Mouse (Mus musculus): ENCODE data around the gene Spint5. TPM values are rescaled to one million over a fixed set of nuclear protein-coding genes. Genes with fewer than 3 reads are reported as not detected.
A peak's percentile ranks its signal among the peaks of the same experiment; 100 is the strongest.
"Not testable (repeated sequence)": the region's sequence is repeated elsewhere in the genome, so short reads cannot be mapped to it uniquely, and the experiment has no call there.

Gene Spint5
- total RNA-seq (2017), result not detected in 2 replicates

DNA sequence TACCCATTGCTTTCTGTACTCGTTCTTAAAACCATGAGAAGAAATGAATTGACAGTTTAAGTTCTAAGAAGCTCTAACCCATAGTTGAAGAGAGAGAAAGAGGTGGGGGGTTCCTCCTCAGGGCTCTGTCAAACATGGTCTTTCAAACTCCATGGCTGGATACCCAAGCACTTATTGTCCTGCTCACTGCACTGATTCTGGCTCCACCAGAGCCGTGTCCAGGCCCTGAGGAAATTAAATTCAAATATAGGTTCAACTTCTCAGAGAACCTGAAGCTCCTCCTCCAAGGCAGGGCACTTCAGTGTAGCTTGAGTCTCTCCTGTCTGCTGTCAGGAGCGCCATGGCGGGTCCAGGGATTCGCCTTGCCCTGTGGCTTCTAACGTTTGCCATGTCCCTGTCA, at the start of gene Spint5:
Gene Spint5, plus strand, starts transcription at position 301 of the 400 bp plus-strand sequence.
- ATAC-seq (replicated peaks in 1 of 2; ENCODE audit: insufficient read depth in 1 of 2, low FRiP score in 2 of 2, low TSS enrichment in 1 of 2, low read depth in 1 of 2, poor library complexity in 2 of 2, severe bottlenecking in 2 of 2), result no peak

DNA sequence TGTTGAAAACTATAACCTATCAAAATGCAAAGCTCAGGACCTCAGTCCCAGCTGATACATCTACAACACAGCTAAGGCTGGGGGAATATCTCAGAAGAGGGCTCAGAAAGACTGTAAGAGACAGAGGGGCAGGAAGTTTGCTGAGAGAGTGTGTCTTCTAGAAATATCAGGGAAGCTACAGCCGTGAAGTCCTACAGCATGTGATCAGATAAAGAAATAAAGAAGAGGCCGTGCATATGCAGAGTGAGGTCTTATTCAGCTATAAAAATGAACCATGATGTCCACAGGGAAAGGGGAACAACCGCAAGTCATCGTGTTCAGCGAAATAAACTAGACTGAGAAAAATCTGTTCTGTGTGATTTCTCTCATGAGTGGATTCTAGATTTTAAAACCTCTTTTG, 44.8 kb upstream of the Spint5 start:
- ATAC-seq (replicated peaks in 1 of 2; ENCODE audit: insufficient read depth in 1 of 2, low FRiP score in 2 of 2, low TSS enrichment in 1 of 2, low read depth in 1 of 2, poor library complexity in 2 of 2, severe bottlenecking in 2 of 2), result no peak

DNA sequence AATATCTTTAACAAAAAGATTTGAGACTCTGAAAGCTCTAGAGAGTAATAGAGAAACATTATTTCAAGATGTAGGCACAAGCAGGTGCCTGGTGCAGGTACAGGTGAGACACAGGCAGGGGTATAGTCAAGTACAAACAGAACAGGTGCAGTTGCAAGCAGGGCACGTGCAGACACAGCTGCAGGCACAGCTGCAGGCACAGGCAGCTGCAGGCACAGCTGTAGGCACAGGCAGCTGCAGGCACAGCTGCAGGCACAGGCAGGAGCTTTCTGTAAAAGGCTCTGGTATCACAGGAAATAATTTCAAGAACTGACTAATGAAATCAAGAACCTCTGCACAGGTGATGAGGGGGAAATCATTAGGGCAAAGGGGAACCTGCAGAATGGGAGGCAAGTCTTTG, 44.2 kb upstream of the Spint5 start:
- no peak for ATAC-seq (replicated peaks in 1 of 2; ENCODE audit: insufficient read depth in 1 of 2, low FRiP score in 2 of 2, low TSS enrichment in 1 of 2, low read depth in 1 of 2, poor library complexity in 2 of 2, severe bottlenecking in 2 of 2)

DNA sequence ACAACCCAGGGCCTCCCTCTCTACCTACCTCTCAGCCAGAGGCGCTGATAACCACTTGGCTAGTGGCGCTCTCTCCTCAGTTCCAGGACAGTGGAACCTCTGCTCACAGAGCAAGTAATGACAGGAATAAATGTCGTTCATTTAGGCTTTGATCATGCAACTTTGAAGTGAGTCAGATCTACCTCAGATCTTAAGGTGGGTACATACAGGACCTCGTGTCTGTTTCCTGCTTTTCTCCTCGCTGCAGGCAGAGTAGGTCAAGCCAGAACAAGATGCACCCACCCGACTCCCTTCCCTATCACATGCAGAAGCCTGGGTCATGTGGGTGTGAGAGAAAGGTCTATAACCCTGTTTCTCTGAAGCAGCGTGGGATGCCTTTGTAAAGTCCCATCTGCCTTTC, 41.1 kb upstream of the Spint5 start, which contains the start of gene Wfdc11:
Gene Wfdc11, minus strand, starts transcription at position 101 of the 400 bp plus-strand sequence.
- ATAC-seq (replicated peaks in 1 of 2; ENCODE audit: insufficient read depth in 1 of 2, low FRiP score in 2 of 2, low TSS enrichment in 1 of 2, low read depth in 1 of 2, poor library complexity in 2 of 2, severe bottlenecking in 2 of 2), result no peak

DNA sequence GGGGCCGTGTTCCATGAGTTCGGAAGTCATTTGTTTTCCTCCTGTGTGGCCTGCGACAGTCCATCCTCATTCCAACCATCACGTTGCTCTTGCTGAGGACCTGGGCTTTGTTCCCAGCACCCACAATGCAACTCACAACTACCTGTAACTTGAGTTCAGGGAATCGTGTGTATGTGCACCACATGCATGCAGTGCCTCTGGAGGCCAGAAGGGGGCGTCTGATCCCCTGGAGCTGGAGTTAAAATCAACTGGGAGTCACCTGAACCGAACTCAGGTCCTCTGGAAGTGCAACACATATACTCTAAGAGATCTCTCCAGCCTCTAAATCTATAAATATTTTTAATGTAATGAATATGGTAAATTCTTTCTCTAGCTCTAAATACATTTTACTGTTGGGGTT, 39.0 kb upstream of the Spint5 start:
- ATAC-seq (replicated peaks in 1 of 2; ENCODE audit: insufficient read depth in 1 of 2, low FRiP score in 2 of 2, low TSS enrichment in 1 of 2, low read depth in 1 of 2, poor library complexity in 2 of 2, severe bottlenecking in 2 of 2), result no peak

DNA sequence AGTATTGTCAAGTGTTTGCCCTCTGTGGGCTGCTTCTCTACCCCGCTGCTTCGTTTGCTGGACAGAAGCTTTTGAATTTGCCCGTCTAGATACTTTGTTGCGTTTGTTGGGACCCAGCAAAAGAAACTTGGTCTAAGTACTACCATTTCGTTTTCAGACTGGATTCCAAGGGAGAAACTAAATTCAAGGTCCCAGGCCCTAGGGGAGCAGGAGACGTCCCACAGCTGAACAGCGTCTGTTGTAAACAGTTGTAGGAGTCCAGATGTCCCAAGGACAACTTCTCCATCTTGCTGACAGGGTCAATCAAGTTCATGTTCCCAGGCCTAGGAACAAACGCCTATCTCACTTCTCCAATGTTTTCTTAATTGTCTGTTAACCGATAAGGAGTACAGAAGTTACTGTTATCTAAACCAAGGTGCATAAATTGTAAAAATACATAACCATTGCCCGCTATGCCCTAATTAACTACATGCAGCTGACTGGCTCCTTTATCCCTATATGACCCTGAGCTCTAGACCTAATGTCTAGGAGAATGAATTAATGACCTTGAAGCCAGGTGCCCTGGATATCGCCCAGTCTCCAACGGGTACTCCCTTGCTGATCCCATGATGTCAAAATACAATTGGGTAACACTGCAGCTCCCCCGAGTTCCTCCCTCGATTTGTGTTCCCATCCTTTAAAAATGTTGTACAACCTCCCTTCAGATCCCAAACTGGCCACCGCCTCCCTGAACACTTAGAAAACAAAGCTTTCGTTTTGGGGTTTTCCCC, 38.0 kb upstream of the Spint5 start:
- no peak for ATAC-seq (replicated peaks in 1 of 2; ENCODE audit: insufficient read depth in 1 of 2, low FRiP score in 2 of 2, low TSS enrichment in 1 of 2, low read depth in 1 of 2, poor library complexity in 2 of 2, severe bottlenecking in 2 of 2)

DNA sequence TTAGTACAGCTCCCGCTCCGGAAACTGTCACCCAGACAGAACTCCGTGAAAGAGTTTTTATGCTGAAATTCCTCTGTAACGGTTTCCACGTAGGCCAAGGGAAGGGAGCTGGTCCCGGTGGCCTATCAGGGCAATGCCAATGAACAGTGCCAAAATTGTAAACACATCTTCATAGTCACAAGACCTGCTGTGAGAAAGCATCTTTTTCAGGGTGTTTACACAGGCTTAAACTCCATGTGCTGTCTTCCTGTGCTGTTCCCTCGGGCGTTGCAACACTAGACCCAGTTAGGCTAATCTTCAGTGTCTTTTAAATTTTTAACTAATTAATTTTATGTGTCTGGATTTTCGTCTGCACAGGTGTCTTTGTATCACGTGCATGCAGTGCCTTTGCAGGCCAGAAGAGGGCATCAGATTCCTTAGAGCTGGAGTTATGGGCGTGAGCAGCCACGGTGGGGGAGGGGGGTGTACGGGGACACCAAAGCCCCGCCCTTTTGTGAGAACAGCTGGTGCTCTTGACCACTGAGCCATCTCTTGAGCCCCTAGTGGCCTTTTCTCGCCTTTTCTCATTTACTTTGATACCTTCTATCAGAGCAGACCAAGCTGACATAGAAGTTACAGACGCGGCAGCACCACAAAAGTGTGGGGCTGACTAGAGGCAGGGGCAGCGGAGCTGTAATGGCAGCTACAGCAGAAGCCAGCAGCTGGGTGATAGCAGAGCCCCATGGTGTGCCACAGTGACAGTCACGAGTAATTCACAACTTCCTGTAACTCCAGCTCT, 36.1 kb upstream of the Spint5 start:
- peak; percentile 77 to 79 for ATAC-seq (replicated peaks in 1 of 2; ENCODE audit: insufficient read depth in 1 of 2, low FRiP score in 2 of 2, low TSS enrichment in 1 of 2, low read depth in 1 of 2, poor library complexity in 2 of 2, severe bottlenecking in 2 of 2)

DNA sequence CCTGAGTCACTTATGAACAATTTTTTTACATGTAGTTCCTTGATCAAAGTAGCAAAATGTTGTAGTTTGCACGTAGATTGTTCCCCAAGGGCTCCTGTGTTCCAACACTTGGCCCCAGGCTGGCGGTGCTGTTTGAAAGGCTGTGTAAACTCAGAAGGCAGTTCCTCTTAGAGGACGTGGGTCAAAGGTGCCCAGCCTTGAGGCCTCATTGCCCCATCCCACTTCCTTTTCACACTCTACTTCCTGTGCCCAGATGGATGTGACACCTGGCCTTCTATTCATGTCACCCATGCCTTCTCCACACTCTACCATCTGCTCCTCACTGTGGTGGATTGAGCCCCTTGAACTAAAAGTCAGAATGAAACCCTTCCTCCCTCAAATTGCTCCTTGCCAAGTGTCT, 35.2 kb upstream of the Spint5 start:
- ATAC-seq (replicated peaks in 1 of 2; ENCODE audit: insufficient read depth in 1 of 2, low FRiP score in 2 of 2, low TSS enrichment in 1 of 2, low read depth in 1 of 2, poor library complexity in 2 of 2, severe bottlenecking in 2 of 2), result peak; percentile 70 to 76

DNA sequence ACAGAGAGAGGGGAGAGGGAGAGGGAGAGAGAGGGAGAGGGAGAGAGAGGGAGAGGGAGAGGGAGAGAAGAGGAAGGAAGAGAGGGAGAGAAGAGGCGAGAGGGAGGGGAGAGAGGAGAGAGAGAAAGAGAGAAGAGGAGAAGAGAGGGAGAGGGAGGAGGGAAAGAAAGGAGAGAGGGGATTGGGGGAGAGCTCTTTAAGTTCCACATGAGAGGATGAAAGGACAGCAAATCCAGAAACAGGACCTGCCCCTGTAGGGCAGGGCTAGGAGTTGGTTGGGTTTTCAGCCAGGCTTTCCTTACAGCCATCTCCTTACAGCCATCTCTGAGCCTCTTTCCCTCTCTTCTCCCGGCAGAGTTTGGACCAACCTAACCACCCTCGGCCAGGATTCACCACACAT, 30.3 kb upstream of the Spint5 start, which contains the start of gene Wfdc13:
Gene Wfdc13, plus strand, starts transcription at position 301 of the 400 bp plus-strand sequence.
- ATAC-seq (replicated peaks in 1 of 2; ENCODE audit: insufficient read depth in 1 of 2, low FRiP score in 2 of 2, low TSS enrichment in 1 of 2, low read depth in 1 of 2, poor library complexity in 2 of 2, severe bottlenecking in 2 of 2), result no peak

DNA sequence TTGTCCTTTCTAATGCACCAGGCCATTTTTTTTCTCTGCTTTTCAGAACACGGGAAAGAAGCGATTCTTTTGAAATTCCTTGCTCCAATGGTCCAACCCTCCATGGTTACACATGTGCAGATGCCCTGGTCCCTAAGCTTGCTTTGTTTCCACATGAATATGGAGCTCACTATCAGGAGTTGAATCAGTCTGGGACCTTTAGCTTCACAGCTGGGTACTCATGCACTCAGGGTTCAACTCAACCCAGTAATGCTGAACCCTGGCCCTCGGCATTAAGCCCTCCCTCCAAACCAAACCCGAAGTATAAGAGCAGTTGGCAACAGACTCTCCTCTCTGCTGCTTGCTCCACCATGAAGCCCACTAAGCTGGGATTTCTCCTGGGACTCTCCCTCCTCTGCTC, 16.9 kb upstream of the Spint5 start, which contains the start of gene Spint4:
Gene Spint4, plus strand, starts transcription at position 301 of the 400 bp plus-strand sequence.
- no peak for ATAC-seq (replicated peaks in 1 of 2; ENCODE audit: insufficient read depth in 1 of 2, low FRiP score in 2 of 2, low TSS enrichment in 1 of 2, low read depth in 1 of 2, poor library complexity in 2 of 2, severe bottlenecking in 2 of 2)

DNA sequence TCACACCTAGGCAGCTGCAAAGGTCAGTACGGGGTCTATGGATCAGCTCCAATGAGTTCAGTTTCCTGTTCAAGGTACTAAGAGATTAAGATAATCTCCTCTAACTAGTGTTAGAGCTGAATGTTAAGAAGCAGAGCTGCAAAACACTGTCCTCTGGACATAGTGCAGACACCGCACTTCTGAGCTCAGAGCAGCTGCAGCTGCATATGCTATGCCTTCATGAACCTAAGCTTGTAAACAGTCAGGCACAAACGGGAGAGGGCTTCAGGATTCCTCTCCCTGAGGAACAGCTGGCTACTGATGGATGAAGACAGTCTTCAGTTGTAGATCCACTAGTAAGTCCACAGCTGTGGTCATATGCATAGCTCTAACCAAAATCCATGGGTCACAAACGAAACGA, 14.1 kb upstream of the Spint5 start:
- no peak for ATAC-seq (replicated peaks in 1 of 2; ENCODE audit: insufficient read depth in 1 of 2, low FRiP score in 2 of 2, low TSS enrichment in 1 of 2, low read depth in 1 of 2, poor library complexity in 2 of 2, severe bottlenecking in 2 of 2)

DNA sequence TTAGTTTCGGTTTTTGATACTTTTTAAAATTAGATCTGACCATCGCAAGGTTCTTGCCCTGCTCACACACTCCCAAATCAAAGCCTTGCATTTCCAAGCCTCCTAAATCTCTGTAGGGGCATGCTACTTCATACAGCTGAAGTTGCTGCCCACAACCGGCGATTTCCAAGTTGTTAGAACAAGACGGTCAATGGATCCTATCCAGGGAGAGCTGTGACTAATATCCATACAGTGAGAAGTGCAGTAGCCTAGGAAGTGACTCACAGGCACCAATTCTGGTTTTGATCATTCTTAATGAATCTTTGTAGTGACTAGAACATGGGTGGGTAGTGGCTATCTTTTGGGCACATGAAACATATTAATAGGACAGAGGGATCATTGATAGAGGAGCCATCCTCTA, 13.3 kb upstream of the Spint5 start:
- no peak for ATAC-seq (replicated peaks in 1 of 2; ENCODE audit: insufficient read depth in 1 of 2, low FRiP score in 2 of 2, low TSS enrichment in 1 of 2, low read depth in 1 of 2, poor library complexity in 2 of 2, severe bottlenecking in 2 of 2)

DNA sequence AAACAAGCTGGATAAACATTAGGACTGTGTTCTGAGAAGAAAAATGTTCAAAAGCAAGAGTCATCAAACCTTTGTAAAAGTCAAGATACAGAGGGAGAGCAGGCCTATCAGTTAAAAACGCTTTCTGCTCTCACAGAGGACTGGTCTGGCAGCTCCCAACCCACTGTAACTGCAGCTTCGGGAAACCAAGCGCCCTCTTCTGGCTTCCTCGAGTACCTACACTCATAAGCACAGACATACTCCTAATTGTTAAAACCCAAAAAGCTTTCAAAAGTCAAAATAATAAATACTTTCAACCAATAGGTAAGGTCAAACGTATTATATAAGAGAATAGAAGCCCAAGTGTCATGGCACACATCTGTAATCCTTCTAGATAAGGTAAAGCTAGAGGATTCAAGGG, 10.9 kb upstream of the Spint5 start:
- ATAC-seq (replicated peaks in 1 of 2; ENCODE audit: insufficient read depth in 1 of 2, low FRiP score in 2 of 2, low TSS enrichment in 1 of 2, low read depth in 1 of 2, poor library complexity in 2 of 2, severe bottlenecking in 2 of 2), result no peak

DNA sequence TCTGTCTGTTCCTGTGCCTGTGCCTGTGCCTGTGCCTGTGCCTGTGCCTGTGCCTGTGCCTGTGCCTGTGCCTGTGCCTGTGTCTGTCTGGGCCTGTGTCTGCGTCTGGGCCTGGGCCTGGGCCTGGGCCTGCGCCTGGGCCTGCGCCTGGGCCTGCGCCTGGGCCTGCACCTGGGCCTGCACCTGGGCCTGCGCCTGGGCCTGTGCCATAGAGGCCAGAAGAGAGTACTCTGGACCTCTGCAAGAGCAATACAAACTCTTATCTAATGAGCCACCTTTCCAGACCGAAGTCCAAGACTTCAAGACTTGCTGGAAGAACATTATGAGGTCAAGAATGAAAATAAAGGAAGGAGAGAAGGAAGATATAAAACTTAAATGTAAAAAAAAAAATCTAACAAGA, 9.8 kb upstream of the Spint5 start:
- no peak for ATAC-seq (replicated peaks in 1 of 2; ENCODE audit: insufficient read depth in 1 of 2, low FRiP score in 2 of 2, low TSS enrichment in 1 of 2, low read depth in 1 of 2, poor library complexity in 2 of 2, severe bottlenecking in 2 of 2)

DNA sequence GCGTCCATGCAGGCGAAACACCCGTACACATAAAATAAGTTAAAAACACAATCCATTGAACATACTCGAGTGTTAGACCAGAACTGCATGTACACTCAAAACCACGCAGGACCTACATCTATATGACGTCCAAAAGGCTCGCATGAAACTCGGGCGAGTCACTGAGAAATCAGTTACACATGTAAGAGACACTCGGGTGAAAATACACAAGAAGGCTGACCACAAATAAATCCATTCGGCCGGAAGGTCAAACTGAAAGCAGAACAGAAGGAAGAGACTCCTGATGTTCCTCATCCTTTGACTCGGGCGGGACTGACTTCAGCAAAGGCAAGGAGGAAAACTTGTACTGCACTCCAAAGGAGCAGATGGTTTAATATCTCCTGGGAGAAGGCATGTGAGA, 9.1 kb upstream of the Spint5 start:
- ATAC-seq (replicated peaks in 1 of 2; ENCODE audit: insufficient read depth in 1 of 2, low FRiP score in 2 of 2, low TSS enrichment in 1 of 2, low read depth in 1 of 2, poor library complexity in 2 of 2, severe bottlenecking in 2 of 2), result no peak

DNA sequence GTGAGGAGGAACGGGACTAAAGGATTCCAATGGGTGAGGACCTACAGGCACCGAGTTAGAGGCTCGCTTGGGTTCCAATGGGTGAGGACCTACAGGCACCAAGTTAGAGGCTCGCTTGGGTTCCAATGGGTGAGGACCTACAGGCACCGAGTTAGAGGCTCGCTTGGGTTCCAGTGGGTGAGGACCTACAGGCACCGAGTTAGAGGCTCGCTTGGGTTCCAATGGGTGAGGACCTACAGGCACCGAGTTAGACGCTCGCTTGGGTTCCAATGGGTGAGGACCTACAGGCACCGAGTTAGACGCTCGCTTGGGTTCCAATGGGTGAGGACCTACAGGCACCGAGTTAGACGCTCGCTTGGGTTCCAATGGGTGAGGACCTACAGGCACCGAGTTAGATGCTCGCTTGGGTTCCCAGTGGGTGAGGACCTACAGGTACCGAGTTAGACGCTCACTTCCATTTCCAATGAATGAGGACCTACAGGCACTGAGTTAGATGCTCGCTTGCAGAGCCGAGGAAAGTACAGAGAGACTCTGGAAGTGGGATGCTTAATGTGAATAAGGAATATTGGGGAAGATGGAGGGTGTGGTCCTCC, 1.2 kb downstream of the Spint5 start:
- not testable (repeated sequence) for ATAC-seq (replicated peaks in 1 of 2; ENCODE audit: insufficient read depth in 1 of 2, low FRiP score in 2 of 2, low TSS enrichment in 1 of 2, low read depth in 1 of 2, poor library complexity in 2 of 2, severe bottlenecking in 2 of 2)

DNA sequence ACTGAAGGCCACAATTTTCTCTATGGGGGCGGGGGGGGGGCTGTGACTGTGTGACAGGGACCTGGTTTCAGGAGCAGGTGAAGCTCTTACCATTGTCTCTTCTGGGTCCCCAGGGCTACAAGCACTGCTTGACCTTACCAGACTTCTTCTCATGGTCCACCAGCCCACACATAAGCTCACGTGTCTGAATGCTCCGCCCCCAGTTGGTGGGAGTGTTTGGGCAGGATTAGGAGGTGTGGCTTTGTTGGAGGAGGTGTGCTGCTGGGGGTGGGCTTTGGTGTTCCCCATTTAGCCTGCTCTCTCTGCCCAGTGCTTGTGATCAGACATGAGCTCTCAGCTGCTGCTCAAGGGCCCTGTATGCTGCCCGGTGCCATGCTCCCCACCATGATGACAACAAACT, 8.2 kb downstream of the Spint5 start:
- ATAC-seq (replicated peaks in 1 of 2; ENCODE audit: insufficient read depth in 1 of 2, low FRiP score in 2 of 2, low TSS enrichment in 1 of 2, low read depth in 1 of 2, poor library complexity in 2 of 2, severe bottlenecking in 2 of 2), result no peak
